Mouse (Mus musculus) hindbrain, postnatal 0 days (tissue): ENCODE measurements around the gene Ccdc62. TPM values are rescaled to one million over a fixed set of nuclear protein-coding genes. Genes with fewer than 3 reads are reported as not detected.

ENCODE experiments used
- ATAC-seq: fragments of 200-750 bp; cut with Nextera tagmentation; 2 replicates; pipeline ENCODE4 v1.8.0; 2017; ENCODE audit warnings: mild to moderate bottlenecking, moderate TSS enrichment, moderate library complexity
- DNase-seq: peaks from one replicate; pipeline ENCODE4 v3.0.0-alpha.2; 2015; ENCODE audit warnings: low spot score
- H3K27ac ChIP-seq: fragments of 300-500 bp; sonication (generic); 2 replicates; pipeline ENCODE4 v1.5.1; 2014; ENCODE audit warnings: mild to moderate bottlenecking
- H3K27me3 ChIP-seq: fragments of 300-500 bp; sonication (generic); 2 replicates; pipeline ENCODE4 v1.6.1; 2014; ENCODE audit warnings: low read length, mixed read lengths; ENCODE audit not compliant: insufficient read depth
- H3K36me3 ChIP-seq: fragments of 300-500 bp; sonication (generic); 2 replicates; pipeline ENCODE4 v1.6.1; 2014; ENCODE audit warnings: low read length, mixed read lengths; ENCODE audit not compliant: insufficient read depth
- H3K4me1 ChIP-seq: fragments of 300-500 bp; sonication (generic); 2 replicates; pipeline ENCODE4 v1.6.1; 2014; ENCODE audit warnings: antibody characterized with exemption, low read length, mixed read lengths; ENCODE audit not compliant: insufficient read depth
- H3K4me2 ChIP-seq: fragments of 300-500 bp; sonication (generic); 2 replicates; pipeline ENCODE4 v1.6.1; 2014; ENCODE audit warnings: low read depth, mild to moderate bottlenecking, low read length, moderate library complexity, mixed read lengths
- H3K4me3 ChIP-seq: fragments of 300-500 bp; sonication (generic); 2 replicates; pipeline ENCODE4 v1.5.1; 2014; ENCODE audit warnings: low read length
- H3K9ac ChIP-seq: fragments of 300-500 bp; sonication (generic); replicated peaks from 2 replicates; pipeline ENCODE4 v1.6.1; 2014; ENCODE audit warnings: mild to moderate bottlenecking, low read length, moderate library complexity, mixed read lengths
- H3K9me3 ChIP-seq: fragments of 300-500 bp; sonication (generic); 2 replicates; pipeline ENCODE4 v1.6.1; 2016; ENCODE audit warnings: low read length, mixed read lengths
- CTCF ChIP-seq: IDR thresholded peaks from 2 replicates; pipeline ENCODE4 v1.5.1; 2016; ENCODE audit warnings: antibody characterized with exemption, control low read depth, low read depth
- WGBS: fragments of 180-500 bp; shearing (Covaris S2); extraction: QIAGEN DNeasy Blood & Tissue Kit; methylation state at CpG from one replicate; pipeline ENCODE4 v1.1.7; 2014; 5-methylcytosine and 5-hydroxymethylcytosine counted together
- polyA plus RNA-seq: library from polyadenylated mRNA; unstranded; fragments of >200 nt; fragmentation: Nextera tagmentation; extraction: Ambion mirVana; gene quantifications from 2 replicates; pipeline ENCODE4 v1.2.1, GENCODE M21; 2015
- total RNA-seq: library from RNA; depleted of rRNA; stranded (reverse); fragments of >200 nt; gene quantifications from 2 replicates; pipeline ENCODE4 v1.2.3, GENCODE M21; 2014

Ccdc62 gene
- total and polyA plus RNA-seq, 2 experiments from 2014 or later: 1.1 to 5.5 TPM

GRCm38 (mm10) chr5:123991321-123991720, 60.8 kb downstream of the Ccdc62 start:
- Histone ChIP-seq H3K36me3 (peaks cover 4% of the 10 kb centered on the region; the same call in 1 of the 2 replicates), H3K9me3 (no peaks in the 10 kb centered on the region), H3K4me1 (peaks cover 4% of the 10 kb centered on the region; the same call in 1 of the 2 replicates), H3K27me3 (no peaks in the 10 kb centered on the region), H3K4me3 (no peak overlapping the region), H3K4me2 (no peak overlapping the region), H3K27ac (no peak overlapping the region), H3K9ac (no peak overlapping the region)
- TF ChIP-seq CTCF: no peak
- DNase-seq: no peak
- 67% methylated on average over 6 of the region's 6 CpGs for WGBS
- ATAC-seq: no peak

GRCm38 (mm10) chr5:123992193-123992637, 61.7 kb downstream of the Ccdc62 start:
- H3K4me1 ChIP-seq: peaks cover 4% of the 10 kb centered on the region; the same call in 1 of the 2 replicates
- WGBS: 51% methylated on average over 10 of the region's 10 CpGs

GRCm38 (mm10) chr5:123992794-123993193, 62.3 kb downstream of the Ccdc62 start:
- peak; percentile 93 for TF ChIP-seq CTCF
- 30% methylated on average over 5 of the region's 5 CpGs for WGBS
- H3K4me3 ChIP-seq: no peak overlapping the region
- H3K27me3 ChIP-seq: no peaks in the 10 kb centered on the region
- H3K9me3 ChIP-seq: no peaks in the 10 kb centered on the region
- no peak overlapping the region for H3K4me2 ChIP-seq
- peak; percentile 49; the same call in 1 of the 2 replicates for ATAC-seq
- H3K9ac ChIP-seq: no peak overlapping the region
- peak overlapping the region; percentile 81 for H3K27ac ChIP-seq
- H3K4me1 ChIP-seq: peaks cover 7% of the 10 kb centered on the region
- DNase-seq: peak; percentile 91
- peaks cover 6% of the 10 kb centered on the region; the same call in 1 of the 2 replicates for H3K36me3 ChIP-seq

More at GRCm38 (mm10) chr5:123992193-123992637, 61.7 kb downstream of the Ccdc62 start:
- peaks cover 6% of the 10 kb centered on the region; the same call in 1 of the 2 replicates for H3K36me3 ChIP-seq
- no peak overlapping the region for H3K4me3 ChIP-seq
- H3K27me3 ChIP-seq: no peaks in the 10 kb centered on the region
- no peak for DNase-seq
- no peak overlapping the region for H3K9ac ChIP-seq
- no peak overlapping the region for H3K4me2 ChIP-seq
- H3K9me3 ChIP-seq: no peaks in the 10 kb centered on the region
- no peak for TF ChIP-seq CTCF
- peak overlapping the region; percentile 81; the same call in 1 of the 2 replicates for H3K27ac ChIP-seq
- no peak for ATAC-seq

GRCm38 (mm10) chr5:123993263-123994036, 63.0 kb downstream of the Ccdc62 start:
- ATAC-seq (peak; percentile 86), DNase-seq (peak; percentile 85)
- 41% methylated on average over 7 of the region's 7 CpGs for WGBS
- Histone ChIP-seq H3K9me3 (no peaks in the 10 kb centered on the region), H3K27ac (peak overlapping the region; percentile 81), H3K4me1 (peaks cover 7% of the 10 kb centered on the region), H3K9ac (0 out of 2 replicates have a peak overlapping the region, but pooled peaks have one; percentile 5), H3K27me3 (no peaks in the 10 kb centered on the region), H3K4me3 (no peak overlapping the region), H3K36me3 (peaks cover 6% of the 10 kb centered on the region; the same call in 1 of the 2 replicates), H3K4me2 (no peak overlapping the region)
- TF ChIP-seq CTCF: peak; percentile 52

DNA sequence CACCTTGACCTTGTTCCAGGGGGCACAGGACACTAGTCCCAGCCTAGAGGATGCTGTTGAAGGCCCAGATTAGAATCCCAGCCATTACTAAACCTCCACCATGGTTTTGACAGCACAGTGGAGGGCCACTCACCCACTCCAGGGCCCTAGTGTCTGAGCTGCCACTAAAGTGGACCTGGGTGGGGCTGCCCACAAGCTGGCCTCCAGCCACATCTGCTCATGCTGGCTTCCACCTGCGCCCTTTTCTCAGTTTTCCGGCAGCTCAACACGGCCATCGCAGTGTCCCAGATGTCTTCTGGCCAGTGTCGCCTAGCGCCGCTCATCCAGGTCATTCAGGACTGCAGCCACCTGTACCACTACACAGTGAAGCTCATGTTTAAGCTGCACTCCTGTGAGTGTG, 64.0 kb downstream of the Ccdc62 start:
- no peaks in the 10 kb centered on the region for H3K27me3 ChIP-seq
- no peak for TF ChIP-seq CTCF
- H3K4me2 ChIP-seq: no peak overlapping the region
- H3K4me3 ChIP-seq: no peak overlapping the region
- peaks cover 14% of the 10 kb centered on the region; the same call in 1 of the 2 replicates for H3K36me3 ChIP-seq
- no peak for ATAC-seq
- peaks cover 7% of the 10 kb centered on the region; the same call in 1 of the 2 replicates for H3K4me1 ChIP-seq
- no peaks in the 10 kb centered on the region for H3K9me3 ChIP-seq
- no peak overlapping the region for H3K9ac ChIP-seq
- no peak overlapping the region for H3K27ac ChIP-seq
- WGBS: 66% methylated on average over 7 of the region's 7 CpGs
- DNase-seq: no peak

- H3K27ac ChIP-seq: no peak overlapping the region
- H3K9me3 ChIP-seq: no peaks in the 10 kb centered on the region
- no peak overlapping the region for H3K4me2 ChIP-seq
- H3K4me3 ChIP-seq: no peak overlapping the region
- no peaks in the 10 kb centered on the region for H3K27me3 ChIP-seq
- peaks cover 20% of the 10 kb centered on the region; the same call in 1 of the 2 replicates for H3K36me3 ChIP-seq
- TF ChIP-seq CTCF: no peak
- H3K4me1 ChIP-seq: peaks cover 7% of the 10 kb centered on the region; the same call in 1 of the 2 replicates
- H3K9ac ChIP-seq: no peak overlapping the region
- ATAC-seq (no peak), DNase-seq (no peak)
- WGBS: 84% methylated on average over 6 of the region's 6 CpGs
Observed at GRCm38 (mm10) chr5:123995388-123995787, 64.9 kb downstream of the Ccdc62 start.

DNA sequence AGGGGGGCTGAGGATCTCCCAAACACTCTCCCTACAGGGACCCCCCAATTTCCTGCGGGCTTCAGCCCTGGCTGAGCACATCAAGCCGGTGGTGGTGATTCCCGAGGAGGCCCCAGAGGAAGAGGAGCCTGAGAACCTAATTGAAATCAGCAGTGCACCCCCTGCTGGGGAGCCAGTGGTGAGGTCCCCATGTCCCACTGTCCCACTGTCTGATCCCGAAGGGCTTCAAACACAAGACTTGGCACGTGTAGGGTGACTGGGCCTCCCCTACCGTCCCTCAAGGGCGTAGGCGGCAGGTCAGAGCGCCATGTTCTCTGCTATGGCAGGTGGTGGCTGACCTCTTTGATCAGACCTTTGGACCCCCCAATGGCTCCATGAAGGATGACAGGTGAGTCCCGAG, 65.7 kb downstream of the Ccdc62 start:
- Histone ChIP-seq H3K27me3 (no peaks in the 10 kb centered on the region), H3K36me3 (peaks cover 20% of the 10 kb centered on the region; the same call in 1 of the 2 replicates), H3K27ac (no peak overlapping the region), H3K4me1 (peaks cover 7% of the 10 kb centered on the region; the same call in 1 of the 2 replicates), H3K9ac (no peak overlapping the region), H3K4me2 (no peak overlapping the region), H3K9me3 (no peaks in the 10 kb centered on the region), H3K4me3 (no peak overlapping the region)
- DNase-seq (no peak), ATAC-seq (no peak)
- WGBS: 78% methylated on average over 10 of the region's 10 CpGs
- peak; percentile 17 for TF ChIP-seq CTCF
